ENCODE assay signal across 20 mouse cellular contexts in the genomic region with DNA sequence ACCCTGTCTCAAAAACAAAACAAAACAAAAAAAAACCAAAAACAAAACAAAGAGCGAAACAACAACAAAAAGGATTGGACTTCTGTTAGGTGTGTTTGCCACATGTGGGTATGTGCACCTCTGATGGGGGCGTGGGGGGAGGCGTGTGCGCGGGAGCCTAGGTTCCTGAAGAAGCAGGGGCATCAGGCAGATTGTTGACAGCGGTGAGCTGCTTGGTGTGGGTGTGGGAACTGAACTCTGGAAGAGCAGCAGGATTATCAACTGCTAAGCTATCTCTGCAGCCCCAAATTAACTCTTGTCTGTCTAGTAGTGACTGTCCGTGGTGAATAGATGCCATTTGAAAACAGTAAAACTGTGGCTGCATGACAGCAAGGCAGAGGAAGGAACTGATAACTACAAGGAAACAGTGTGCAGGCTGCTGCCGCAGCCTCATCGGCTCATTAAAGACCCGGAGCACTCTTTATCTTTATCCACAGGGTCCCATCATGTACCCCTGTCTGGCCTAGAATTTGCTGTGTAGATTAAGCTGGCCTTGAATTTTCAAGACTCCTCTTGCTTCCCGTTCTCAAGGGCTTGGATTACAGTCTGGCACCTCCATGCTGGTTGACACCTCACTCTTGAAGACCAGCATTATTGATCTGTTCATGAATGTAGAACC. TPM values are rescaled to one million over a fixed set of nuclear protein-coding genes. Genes with fewer than 3 reads are reported as not detected.
DNase-seq lines count a peak whose midpoint lies in the region; ATAC-seq and TF ChIP-seq lines count a peak whose summit lies in the region.
"Had no signal": no experiment of that assay in that cellular context is flagged by ENCODE, and none has a peak within 500 bp of the region (broad histone marks: within the 10 kb centered on the region; RNA-seq: fewer than 3 reads in every experiment).

No protein-coding gene starts in this region.

- H3K4me1 ChIP-seq in midbrain, embryonic 10.5 days: peaks cover 70% of the 10 kb centered on the region
- H3K4me1 ChIP-seq in midbrain, postnatal 0 days (ENCODE audit: insufficient read depth, low read length): peaks cover 8% of the 10 kb centered on the region; the same call in 1 of the 2 replicates
- H3K4me1 ChIP-seq in erythroblast, embryonic 14.5 days (ENCODE audit: control insufficient read depth): peaks cover 64% of the 10 kb centered on the region
- peaks cover 63% of the 10 kb centered on the region for H3K4me1 ChIP-seq in liver, embryonic 15.5 days (replicated peaks)

- H3K36me3 ChIP-seq in midbrain, embryonic 10.5 days: no peaks in the 10 kb centered on the region
- H3K36me3 ChIP-seq in midbrain, postnatal 0 days (ENCODE audit: insufficient read depth, low read length): no peaks in the 10 kb centered on the region
- H3K36me3 ChIP-seq in erythroblast, embryonic 14.5 days (ENCODE audit: control insufficient read depth): no peaks in the 10 kb centered on the region
- H3K36me3 ChIP-seq in liver, embryonic 15.5 days (replicated peaks): no peaks in the 10 kb centered on the region
- H3K36me3 ChIP-seq: forebrain, embryonic 15.5 days; hindbrain, embryonic 15.5 days; midbrain, embryonic 13.5 days had no signal

- H3K4me2 ChIP-seq in midbrain, postnatal 0 days (ENCODE audit: low read depth, low read length, poor library complexity, severe bottlenecking): no peak overlapping the region
- peak overlapping the region; percentile 54 for H3K4me2 ChIP-seq in liver, embryonic 15.5 days
- H3K4me2 ChIP-seq: forebrain, embryonic 15.5 days; hindbrain, embryonic 15.5 days; midbrain, embryonic 13.5 days had no signal

- H3K27me3 ChIP-seq in midbrain, embryonic 10.5 days (ENCODE audit: low read depth, poor library complexity, severe bottlenecking): no peaks in the 10 kb centered on the region
- no peaks in the 10 kb centered on the region for H3K27me3 ChIP-seq in midbrain, postnatal 0 days (ENCODE audit: insufficient read depth, low read length)
- no peaks in the 10 kb centered on the region for H3K27me3 ChIP-seq in erythroblast, embryonic 14.5 days (ENCODE audit: control insufficient read depth)
- no peaks in the 10 kb centered on the region for H3K27me3 ChIP-seq in liver, embryonic 15.5 days
- H3K27me3 ChIP-seq: forebrain, embryonic 15.5 days; hindbrain, embryonic 15.5 days; midbrain, embryonic 13.5 days; Patski had no signal

- H3K27ac ChIP-seq in midbrain, embryonic 10.5 days (replicated peaks): peak overlapping the region; percentile 59
- no peak overlapping the region for H3K27ac ChIP-seq in midbrain, postnatal 0 days (ENCODE audit: low read depth, low read length)
- H3K27ac ChIP-seq in liver, embryonic 15.5 days (replicated peaks): peak overlapping the region; percentile 93
- H3K27ac ChIP-seq: forebrain, embryonic 15.5 days; hindbrain, embryonic 15.5 days; left cerebral cortex, adult 2 months; midbrain, embryonic 13.5 days had no signal

- H3K9ac ChIP-seq in midbrain, postnatal 0 days (replicated peaks; ENCODE audit: low read length, poor library complexity, severe bottlenecking): no peak overlapping the region
- peak overlapping the region; percentile 37 for H3K9ac ChIP-seq in liver, embryonic 15.5 days
- H3K9ac ChIP-seq: forebrain, embryonic 15.5 days; hindbrain, embryonic 15.5 days; midbrain, embryonic 13.5 days had no signal

- no peak for TF ChIP-seq CTCF in midbrain, postnatal 0 days (IDR thresholded peaks at IDR 0.05)

- peak; percentile 26 for DNase-seq in CD4-positive, CD25-positive, alpha-beta regulatory T cell, adult 2 months (ENCODE audit: low read depth, low spot score)
- no peak for DNase-seq in midbrain, embryonic 10.5 days (ENCODE audit: low spot score)
- DNase-seq in midbrain, postnatal 0 days (ENCODE audit: low spot score): no peak
- DNase-seq in adrenal gland, postnatal 14 days: no peak
- no peak for DNase-seq in layer of hippocampus, adult 8-10 months (ENCODE audit: low spot score in 2 of 2)
- DNase-seq: cerebellum, adult 2 months; kidney, adult 9 months had no signal

- no peak overlapping the region for H3K4me3 ChIP-seq in midbrain, embryonic 10.5 days
- no peak overlapping the region for H3K4me3 ChIP-seq in midbrain, postnatal 0 days (ENCODE audit: low read depth, low read length)
- H3K4me3 ChIP-seq in erythroblast, embryonic 14.5 days (replicated peaks): peak overlapping the region; percentile 3
- no peak overlapping the region for H3K4me3 ChIP-seq in liver, embryonic 15.5 days (replicated peaks)
- H3K4me3 ChIP-seq: forebrain, embryonic 15.5 days; hindbrain, embryonic 15.5 days; left cerebral cortex, adult 2 months; midbrain, embryonic 13.5 days had no signal

- no peaks in the 10 kb centered on the region; the same call in 1 of the 2 replicates for H3K9me3 ChIP-seq in midbrain, embryonic 10.5 days (replicated peaks)
- H3K9me3 ChIP-seq in midbrain, postnatal 0 days (ENCODE audit: low read length): no peaks in the 10 kb centered on the region
- H3K9me3 ChIP-seq in erythroblast, embryonic 14.5 days (ENCODE audit: control insufficient read depth, low read length): no peaks in the 10 kb centered on the region
- H3K9me3 ChIP-seq in liver, embryonic 15.5 days (replicated peaks): no peaks in the 10 kb centered on the region
- H3K9me3 ChIP-seq: forebrain, embryonic 15.5 days; hindbrain, embryonic 15.5 days had no signal

- 76% methylated on average over 11 of the region's 11 CpGs for WGBS in midbrain, embryonic 10.5 days
- 79% methylated on average over 11 of the region's 11 CpGs for WGBS in midbrain, postnatal 0 days
- WGBS in liver, embryonic 15.5 days (ENCODE audit: insufficient replicate concordance): 18% methylated on average over 11 of the region's 11 CpGs

- ATAC-seq in CD4-positive, CD25-positive, alpha-beta regulatory T cell, adult 4 months: no peak
- no peak for ATAC-seq in midbrain, postnatal 0 days (ENCODE audit: low FRiP score)
- peak; percentile 2 for ATAC-seq in liver, embryonic 15.5 days (ENCODE audit: insufficient read depth)
- ATAC-seq: forebrain, embryonic 15.5 days; midbrain, embryonic 13.5 days; Patski had no signal

RNA-seq across cellular contexts. Expression of a gene that starts 32.4 kb away (rescaled TPM):
- 100 to 1,000 TPM in 1 of 2 experiments, 10 to 100 TPM in 1; 96.5 to 115 TPM for polyA plus RNA-seq in CD4-positive, CD25-positive, alpha-beta regulatory T cell, adult 4 months (2017; shearing (Covaris generic))
- 37.4 and 45.7 TPM in 2 replicates for polyA plus RNA-seq in midbrain, embryonic 10.5 days (2016; fragmentation: Nextera tagmentation; extraction: Ambion mirVana)
- total RNA-seq in midbrain, postnatal 0 days (2014; rRNA removed): 43.1 and 55.2 TPM in 2 replicates
- polyA plus RNA-seq in midbrain, postnatal 0 days (2015; fragmentation: Nextera tagmentation; extraction: Ambion mirVana): 18.9 and 28.7 TPM in 2 replicates
- polyA plus RNA-seq in erythroblast, embryonic 14.5 days (2012): 3.8 and 4.7 TPM in 2 replicates
- polyA plus RNA-seq in liver, embryonic 15.5 days (2015; fragmentation: Nextera tagmentation; extraction: Ambion mirVana): 14.6 and 17.7 TPM in 2 replicates
- 82.0 and 103 TPM in 2 replicates for total RNA-seq in adrenal gland, postnatal 14 days (2021)
- total RNA-seq in layer of hippocampus, adult 8-10 months (2022): 100 to 1,000 TPM in 1 of 4 experiments, 10 to 100 TPM in 3; 90.9 to 100 (median 97.0) TPM

RNA-seq across cellular contexts. Expression of a gene that starts 58.2 kb away (rescaled TPM):
- 1 to 10 TPM; 1.1 to 1.7 TPM for polyA plus RNA-seq in CD4-positive, CD25-positive, alpha-beta regulatory T cell, adult 4 months (2017; shearing (Covaris generic))
- polyA plus RNA-seq in midbrain, embryonic 10.5 days (2016; fragmentation: Nextera tagmentation; extraction: Ambion mirVana): not detected in 2 replicates
- not detected in 2 replicates for total RNA-seq in midbrain, postnatal 0 days (2014; rRNA removed)
- polyA plus RNA-seq in midbrain, postnatal 0 days (2015; fragmentation: Nextera tagmentation; extraction: Ambion mirVana): not detected in 2 replicates
- polyA plus RNA-seq in erythroblast, embryonic 14.5 days (2012): not detected in 2 replicates
- polyA plus RNA-seq in liver, embryonic 15.5 days (2015; fragmentation: Nextera tagmentation; extraction: Ambion mirVana): 0.38 and 0.48 TPM in 2 replicates
- not detected in 2 replicates for total RNA-seq in adrenal gland, postnatal 14 days (2021)
- total RNA-seq in layer of hippocampus, adult 8-10 months (2022): not detected
- total RNA-seq: gastrocnemius, adult 18-20 months; left cerebral cortex, adult 2 months had no signal
- polyA plus RNA-seq: cerebellum, adult 2 months; cortical plate, adult 2 months; forebrain, embryonic 15.5 days; heart, embryonic 14.5 days; hindbrain, embryonic 15.5 days; large intestine, adult 2 months; midbrain, embryonic 13.5 days; Patski; urinary bladder, adult 2 months had no signal
